Mouse (Mus musculus) cerebellum, adult 2 months (tissue): Measurements from ENCODE around the gene Cyp21a1. TPM values are rescaled to one million over a fixed set of nuclear protein-coding genes. Genes with fewer than 3 reads are reported as not detected.
A peak's percentile ranks its signal among the peaks of the same experiment; 100 is the strongest.
"Not testable (repeated sequence)": the region's sequence is repeated elsewhere in the genome, so short reads cannot be mapped to it uniquely, and the experiment has no call there.

Source experiments
- DNase-seq, 2 experiments: peaks; one replicate each; pipeline ENCODE4 v3.0.0; 2021
- H3K27ac ChIP-seq: fragments of 200-500 bp; 2 replicates; pipeline ENCODE4 v1.5.1; 2012; ENCODE audit warnings: low read length, control low read depth, inconsistent platforms; ENCODE audit not compliant: insufficient read depth
- H3K27me3 ChIP-seq: fragments of 200-500 bp; 2 replicates; pipeline ENCODE4 v1.6.1; 2012; ENCODE audit warnings: inconsistent platforms, mild to moderate bottlenecking, low read length, moderate library complexity; ENCODE audit not compliant: control insufficient read depth, insufficient read depth
- H3K4me1 ChIP-seq: fragments of 200-500 bp; 2 replicates; pipeline ENCODE4 v1.6.1; 2011; ENCODE audit warnings: low read length; ENCODE audit not compliant: control insufficient read depth, insufficient read depth
- H3K4me3 ChIP-seq: fragments of 200-500 bp; replicated peaks from 2 replicates; pipeline ENCODE3; 2011; ENCODE audit warnings: mild to moderate bottlenecking, low read depth, low read length, control low read depth; ENCODE audit not compliant: insufficient read depth
- CTCF ChIP-seq: fragments of 200-500 bp; IDR thresholded peaks from 2 replicates; pipeline ENCODE4 v1.5.1; 2011; ENCODE audit warnings: low read depth, mild to moderate bottlenecking, control low read depth, low read length, moderate library complexity, borderline replicate concordance; ENCODE audit not compliant: insufficient read depth
- POLR2A ChIP-seq: fragments of 200-500 bp; IDR thresholded peaks from 2 replicates; pipeline ENCODE4 v1.6.1; 2011; ENCODE audit warnings: low read length, control low read depth, borderline replicate concordance; ENCODE audit not compliant: insufficient read depth
- WGBS: fragments of 180-500 bp; shearing (Covaris S2); methylation state at CpG from one replicate; pipeline ENCODE4 v1.1.7; 2018; 5-methylcytosine and 5-hydroxymethylcytosine counted together
- polyA plus RNA-seq: library from polyadenylated mRNA; depleted of rRNA; stranded (reverse); fragments of >200 nt; gene quantifications from 2 replicates; pipeline ENCODE4 v1.2.3, GENCODE M21; 2012

Cyp21a1 gene
- polyA plus RNA-seq, 1 experiment, result not detected

GRCm38 (mm10) chr17:34840736-34841307, 36.5 kb upstream of the Cyp21a1 start:
- no peak for TF ChIP-seq CTCF
- TF ChIP-seq POLR2A, result no peak

GRCm38 (mm10) chr17:34838785-34839184, 34.4 kb upstream of the Cyp21a1 start:
- 82% methylated on average over 7 of the region's 7 CpGs for WGBS
- TF ChIP-seq CTCF, result no peak
- TF ChIP-seq POLR2A, result no peak

More at GRCm38 (mm10) chr17:34840736-34841307, 36.5 kb upstream of the Cyp21a1 start:
- no peak overlapping the region for H3K27ac ChIP-seq
- DNase-seq, result no peak
- WGBS, result 75% methylated on average over 6 of the region's 6 CpGs
- no peaks in the 10 kb centered on the region for H3K27me3 ChIP-seq
- no peak overlapping the region for H3K4me3 ChIP-seq
- peaks cover 12% of the 10 kb centered on the region; the same call in 1 of the 2 replicates for H3K4me1 ChIP-seq

GRCm38 (mm10) chr17:34837464-34838324, 33.3 kb upstream of the Cyp21a1 start:
- no peak for TF ChIP-seq CTCF
- TF ChIP-seq POLR2A, result no peak
- H3K4me3 ChIP-seq, result peak overlapping the region; percentile 98
- no peaks in the 10 kb centered on the region for H3K27me3 ChIP-seq
- peak overlapping the region; percentile 33; the same call in 1 of the 2 replicates for H3K27ac ChIP-seq
- DNase-seq, result peak in 1 of 2 experiments; percentile 38
- 25% methylated on average over 43 of the region's 43 CpGs for WGBS
- H3K4me1 ChIP-seq, result peaks cover 13% of the 10 kb centered on the region; the same call in 1 of the 2 replicates

More at GRCm38 (mm10) chr17:34838785-34839184, 34.4 kb upstream of the Cyp21a1 start:
- no peak overlapping the region for H3K27ac ChIP-seq
- no peaks in the 10 kb centered on the region for H3K27me3 ChIP-seq
- DNase-seq, result no peak
- H3K4me1 ChIP-seq, result peaks cover 13% of the 10 kb centered on the region; the same call in 1 of the 2 replicates
- no peak overlapping the region for H3K4me3 ChIP-seq

GRCm38 (mm10) chr17:34836856-34837221, 32.5 kb upstream of the Cyp21a1 start, which contains the start of the genes Stk19 and Dxo:
Gene Stk19, minus strand, starts transcription at chr17:34836945.
Gene Dxo, plus strand, starts transcription at chr17:34837019.
- under 1% methylated on average over 40 of the region's 40 CpGs for WGBS
- peak; percentile 96 to 98 for DNase-seq
- TF ChIP-seq CTCF, result no peak
- TF ChIP-seq POLR2A, result peak; percentile 85
- H3K27me3 ChIP-seq, result no peaks in the 10 kb centered on the region
- H3K4me3 ChIP-seq, result peak within 1 kb of the TSS; percentile 98
- peak within 1 kb of the TSS; percentile 33; the same call in 1 of the 2 replicates for H3K27ac ChIP-seq
- peaks cover 13% of the 10 kb centered on the region; the same call in 1 of the 2 replicates for H3K4me1 ChIP-seq

- H3K27me3 ChIP-seq, result no peaks in the 10 kb centered on the region
- DNase-seq, result no peak
- H3K27ac ChIP-seq, result 0 out of 2 replicates have a peak overlapping the region, but pooled peaks have one; percentile 6
- H3K4me1 ChIP-seq, result peaks cover 13% of the 10 kb centered on the region; the same call in 1 of the 2 replicates
- TF ChIP-seq POLR2A (no peak), CTCF (no peak)
- 2% methylated on average over 48 of the region's 48 CpGs for WGBS
- H3K4me3 ChIP-seq, result peak overlapping the region; percentile 98
Measured at GRCm38 (mm10) chr17:34836155-34836855, 31.9 kb upstream of the Cyp21a1 start.

- not testable (repeated sequence) for H3K4me3 ChIP-seq, H3K4me1 ChIP-seq, H3K27ac ChIP-seq, H3K27me3 ChIP-seq, DNase-seq
- WGBS, result 94% methylated on average over 1 of the region's 1 CpGs
Measured at GRCm38 (mm10) chr17:34830776-34831175, 26.4 kb upstream of the Cyp21a1 start.

- H3K4me3 ChIP-seq, result no peak overlapping the region
- no peaks in the 10 kb centered on the region for H3K27me3 ChIP-seq
- no peak overlapping the region for H3K27ac ChIP-seq
- H3K4me1 ChIP-seq, result no peaks in the 10 kb centered on the region
- TF ChIP-seq POLR2A, result no peak
- no peak for TF ChIP-seq CTCF
- WGBS, result 71% methylated on average over 7 of the region's 7 CpGs
- no peak for DNase-seq
Measured at GRCm38 (mm10) chr17:34814818-34815370, 10.5 kb upstream of the Cyp21a1 start.
